Mouse (Mus musculus) brain, embryonic 14.5 days (tissue): Measurements from ENCODE around the gene Tapbp.

Experiments used
- CTCF ChIP-seq: fragments of 200-500 bp; IDR thresholded peaks from 2 replicates; pipeline ENCODE4 v1.5.1; 2012; ENCODE audit warnings: inconsistent platforms, mild to moderate bottlenecking, moderate library complexity, borderline replicate concordance; ENCODE audit not compliant: insufficient read depth, insufficient read length; ENCODE audit errors: extremely low read depth
- POLR2A ChIP-seq: fragments of 200-500 bp; IDR thresholded peaks from 2 replicates; pipeline ENCODE4 v1.6.1; 2012; ENCODE audit warnings: mild to moderate bottlenecking, inconsistent platforms, borderline replicate concordance; ENCODE audit not compliant: poor library complexity, insufficient read depth, insufficient read length, severe bottlenecking; ENCODE audit errors: extremely low read depth

DNA sequence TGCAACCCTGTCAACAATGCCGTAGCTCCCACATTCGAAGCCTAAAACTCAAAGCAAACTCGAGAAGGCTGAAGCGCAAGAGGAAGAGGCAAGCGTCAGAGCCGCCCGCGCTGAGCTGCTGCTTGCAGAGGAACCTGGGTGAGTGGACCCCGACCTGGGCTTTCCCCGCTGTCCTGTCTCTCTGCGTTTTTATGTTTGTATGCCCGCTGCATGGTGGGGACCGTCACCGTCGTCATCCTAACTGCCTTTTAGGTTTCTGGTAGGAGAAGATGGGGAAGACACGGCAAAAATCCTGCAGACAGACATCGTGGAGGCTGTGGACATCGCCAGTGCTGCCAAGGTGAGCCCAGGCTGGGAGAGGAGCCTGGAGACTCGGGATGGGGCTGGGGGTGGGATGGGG, 25.7 kb downstream of the Tapbp start:
- TF ChIP-seq CTCF (no peak), POLR2A (no peak)
